In genomic region chr1:163313101-163313773, GRCm38 (mm10) we compare ENCODE assay signal across 8 mouse cellular contexts. TPM values are rescaled to one million over a fixed set of nuclear protein-coding genes. Genes with fewer than 3 reads are reported as not detected.
A peak's percentile ranks its signal among the peaks of the same experiment; 100 is the strongest.
DNase-seq lines count a peak whose midpoint lies in the region; ATAC-seq and TF ChIP-seq lines count a peak whose summit lies in the region.

Prrx1 (minus strand) TSS chr1:163313710.

- intact Hi-C loops in gastrocnemius, adult 2 months (cut with DNase I) = loop anchor here (2.0 to 10.0 kb wide), 5 partner anchors 24 to 392 kb away; partner anchors contain the start of gene Gorab

- H3K4me1 ChIP-seq in hindbrain, embryonic 13.5 days (replicated peaks) = peaks cover 44% of the 10 kb centered on the region

- peak within 1 kb of the TSS; percentile 59 for H3K4me2 ChIP-seq in hindbrain, embryonic 13.5 days

- no peaks in the 10 kb centered on the region for H3K9me3 ChIP-seq in hindbrain, embryonic 13.5 days

- TF ChIP-seq CTCF in gastrocnemius, adult 2 months (IDR thresholded peaks at IDR 0.05) = peak; percentile 33

- H3K9ac ChIP-seq in hindbrain, embryonic 13.5 days = peak within 1 kb of the TSS; percentile 65; the same call in 1 of the 2 replicates

- ATAC-seq in hindbrain, embryonic 13.5 days (ENCODE audit: low FRiP score) = no peak; the same call in 1 of the 2 replicates

- H3K27ac ChIP-seq in gastrocnemius, adult 2 months = peak within 1 kb of the TSS; percentile 99
- no peak within 1 kb of the TSS for H3K27ac ChIP-seq in hindbrain, embryonic 13.5 days

- under 1% methylated on average over 17 of the region's 17 CpGs for WGBS in hindbrain, embryonic 13.5 days

- peak within 1 kb of the TSS; percentile 80 for H3K4me3 ChIP-seq in gastrocnemius, adult 2 months
- H3K4me3 ChIP-seq in hindbrain, embryonic 13.5 days = peak within 1 kb of the TSS; percentile 42

- H3K27me3 ChIP-seq in hindbrain, embryonic 13.5 days = peaks cover 94% of the 10 kb centered on the region

- peak; percentile 12 to 20 for DNase-seq in cerebellum, postnatal 14 days
- DNase-seq in cerebellum, adult 9-10 months = no peak
- DNase-seq in ZHBTc4 (ENCODE audit: low read depth, low spot score) = peak; percentile 23
- peak; percentile 43 for DNase-seq in gastrocnemius, adult 2 months
- peak; percentile 64 for DNase-seq in mesoderm, embryonic 11.5 days (ENCODE audit: low read depth, low spot score)
- DNase-seq in thymus, adult 18-20 months = no peak
- DNase-seq in right cerebral cortex, adult 2 months (ENCODE audit: low spot score in 2 of 2) = no peak

- H3K36me3 ChIP-seq in hindbrain, embryonic 13.5 days = no peaks in the 10 kb centered on the region

RNA-seq across cellular contexts. Expression of gene Prrx1, which starts in this region (rescaled TPM):
- total RNA-seq in gastrocnemius, adult 2 months (2021) = 10 to 100 TPM; 29.5 to 65.7 TPM
- 6.4 and 10.6 TPM in 2 replicates for polyA plus RNA-seq in hindbrain, embryonic 13.5 days (2015; fragmentation: Nextera tagmentation; extraction: Ambion mirVana)

Comparison
In these comparisons a context has a peak if more than half of its experiments do, and no peak if none do; other contexts are left out.
1. DNase-seq: peak in cerebellum, postnatal 14 days (2 of 2), ZHBTc4 (single experiment), gastrocnemius, adult 2 months (single experiment) and mesoderm, embryonic 11.5 days (single experiment); none in cerebellum, adult 9-10 months (single experiment), thymus, adult 18-20 months (0 of 2) and right cerebral cortex, adult 2 months (0 of 2).